Mouse (Mus musculus) kidney, adult 2 months (tissue): Measurements from ENCODE around the gene Anks1.

Experiments
- CTCF ChIP-seq: fragments of 200-500 bp; conservative IDR thresholded peaks from 2 replicates; pipeline ENCODE4 v1.5.1; 2011; ENCODE audit warnings: low read depth, mild to moderate bottlenecking, control low read depth, low read length, moderate library complexity, mixed read lengths; ENCODE audit not compliant: insufficient read depth, insufficient read length
- POLR2A ChIP-seq: fragments of 200-500 bp; IDR thresholded peaks from one replicate; pipeline ENCODE4 v1.6.1; 2011; ENCODE audit warnings: low read depth, low read length, control low read depth

GRCm38 (mm10) chr17:27874510-27874909, 34.6 kb upstream of the Anks1 start:
- TF ChIP-seq POLR2A (no peak), CTCF (no peak)
